Mouse (Mus musculus) ovary, adult 2 months (tissue): Measurements from ENCODE around the gene Uba1. TPM values are rescaled to one million over a fixed set of nuclear protein-coding genes. Genes with fewer than 3 reads are reported as not detected.

Experiments
- polyA plus RNA-seq: library from polyadenylated mRNA; depleted of rRNA; stranded (reverse); fragments of >200 nt; gene quantifications from 2 replicates; pipeline ENCODE4 v1.2.3, GENCODE M21; 2012; rRNA removed

Gene Uba1
- 458 and 462 TPM in 2 replicates for polyA plus RNA-seq

GRCm38 (mm10) chrX:20658026-20658652, at the start of gene Uba1:
Gene Uba1, plus strand, starts transcription at chrX:20658326.

GRCm38 (mm10) chrX:20617176-20617902, 40.8 kb upstream of the Uba1 start, which contains the start of the genes Rbm10 and Ndufb11:
Gene Rbm10, plus strand, starts transcription at chrX:20617503.
Gene Ndufb11, minus strand, starts transcription at chrX:20617619.

GRCm38 (mm10) chrX:20687519-20688067, 29.5 kb downstream of the Uba1 start, which contains the start of gene Cdk16:
Gene Cdk16, plus strand, starts transcription at chrX:20687954.

GRCm38 (mm10) chrX:20703741-20704290, 45.7 kb downstream of the Uba1 start, which contains the start of gene Usp11:
Gene Usp11, plus strand, starts transcription at chrX:20703906.

Other genes with a start within 250 kb of the Uba1 start
- 0.93 and 1.1 TPM in 2 replicates for gene Jade3, start 232.6 kb upstream of the Uba1 start, polyA plus RNA-seq
- 0.15 and 0.24 TPM in 2 replicates for gene Rgn, start 108.5 kb upstream of the Uba1 start, polyA plus RNA-seq
- 88.9 and 101 TPM in 2 replicates for gene Rbm10, start 40.8 kb upstream of the Uba1 start, polyA plus RNA-seq
- 81.9 and 99.1 TPM in 2 replicates for gene Ndufb11, start 40.7 kb upstream of the Uba1 start, polyA plus RNA-seq
- gene Cdk16, start 29.6 kb downstream of the Uba1 start, polyA plus RNA-seq: 248 and 329 TPM in 2 replicates
- gene Usp11, start 45.6 kb downstream of the Uba1 start, polyA plus RNA-seq: 32.1 and 42.6 TPM in 2 replicates
- gene Araf, start 139.5 kb downstream of the Uba1 start, polyA plus RNA-seq: 170 and 211 TPM in 2 replicates
- gene Timp1, start 211.8 kb downstream of the Uba1 start, polyA plus RNA-seq: 329 and 381 TPM in 2 replicates